In the genomic region with DNA sequence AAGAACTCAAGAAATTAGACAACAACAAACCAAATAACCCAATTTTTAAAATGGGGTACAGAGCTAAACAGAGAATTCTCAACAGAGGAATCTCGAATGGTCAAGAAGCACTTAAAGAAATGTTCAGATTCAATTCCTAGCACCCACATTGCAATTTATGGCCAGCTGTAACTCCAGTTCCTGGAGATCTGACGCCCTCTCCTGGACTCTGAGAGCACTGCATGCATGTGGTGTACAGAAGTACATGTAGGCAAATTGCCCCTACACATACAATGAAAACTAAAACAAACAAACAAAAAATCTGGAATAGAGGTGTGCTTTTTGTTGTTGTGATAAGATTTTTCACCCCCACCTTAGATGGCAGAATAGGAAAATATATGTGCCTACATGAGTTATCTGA, we compare ENCODE assay signal across 17 mouse cellular contexts.
DNase-seq lines count a peak whose midpoint lies in the region; ATAC-seq and TF ChIP-seq lines count a peak whose summit lies in the region.
"Had no signal": no experiment of that assay in that cellular context is flagged by ENCODE, and none has a peak within 500 bp of the region (broad histone marks: within the 10 kb centered on the region; RNA-seq: fewer than 3 reads in every experiment).

No protein-coding gene starts in this region.

- 70% methylated on average over 2 of the region's 2 CpGs for WGBS in intestine, postnatal 0 days
- 79% methylated on average over 2 of the region's 2 CpGs for WGBS in intestine, embryonic 16.5 days
- 72% methylated on average over 2 of the region's 2 CpGs for WGBS in lung, embryonic 14.5 days

- DNase-seq in lung, embryonic 14.5 days = no peak
- no peak for DNase-seq in lung, adult 18-20 months
- no peak for DNase-seq in brain, embryonic 14.5 days (ENCODE audit: low read depth)
- DNase-seq: cerebellum, adult 9-11 months; gastrocnemius, postnatal 14 days; lung, postnatal 10 days; right cerebral cortex, postnatal 14 days; thymus, postnatal 36 days had no signal

- no peaks in the 10 kb centered on the region for H3K36me3 ChIP-seq in intestine, postnatal 0 days (ENCODE audit: control insufficient read depth, insufficient read depth)
- no peaks in the 10 kb centered on the region for H3K36me3 ChIP-seq in intestine, embryonic 16.5 days (ENCODE audit: control insufficient read depth, insufficient read depth, low read length)
- H3K36me3 ChIP-seq in lung, embryonic 14.5 days (ENCODE audit: insufficient read depth) = no peaks in the 10 kb centered on the region
- no peaks in the 10 kb centered on the region for H3K36me3 ChIP-seq in E14TG2a.4 (ENCODE audit: insufficient read depth, low read length)
- H3K36me3 ChIP-seq: embryonic facial prominence, embryonic 13.5 days; limb, embryonic 13.5 days; neural tube, embryonic 13.5 days; stomach, embryonic 15.5 days had no signal

- no peak for TF ChIP-seq POLR2A in brain, embryonic 14.5 days (IDR thresholded peaks at IDR 0.05; ENCODE audit: borderline replicate concordance, extremely low read depth, insufficient read depth, insufficient read length, poor library complexity, severe bottlenecking)

- TF ChIP-seq CTCF in intestine, postnatal 0 days (IDR thresholded peaks at IDR 0.05; ENCODE audit: low read depth) = peak; percentile 40
- peak; percentile 24 for TF ChIP-seq CTCF in lung, embryonic 14.5 days (IDR thresholded peaks at IDR 0.05; ENCODE audit: low read depth)
- peak; percentile 58 for TF ChIP-seq CTCF in E14TG2a.4 (conservative IDR thresholded peaks at IDR 0.05; ENCODE audit: low read length)
- TF ChIP-seq CTCF in brain, embryonic 14.5 days (IDR thresholded peaks at IDR 0.05; ENCODE audit: borderline replicate concordance, extremely low read depth, insufficient read depth, insufficient read length) = peak; percentile 3; the same call in 1 of the 2 replicates

- H3K27me3 ChIP-seq in intestine, postnatal 0 days (replicated peaks; ENCODE audit: control insufficient read depth, insufficient read depth, low read length) = no peaks in the 10 kb centered on the region
- H3K27me3 ChIP-seq in intestine, embryonic 16.5 days (replicated peaks; ENCODE audit: control insufficient read depth, insufficient read depth, low read length) = no peaks in the 10 kb centered on the region
- H3K27me3 ChIP-seq in lung, embryonic 14.5 days (ENCODE audit: insufficient read depth, low read length) = no peaks in the 10 kb centered on the region
- H3K27me3 ChIP-seq in E14TG2a.4 (ENCODE audit: insufficient read depth, low read length) = no peaks in the 10 kb centered on the region
- H3K27me3 ChIP-seq: embryonic facial prominence, embryonic 13.5 days; limb, embryonic 13.5 days; neural tube, embryonic 13.5 days; stomach, embryonic 15.5 days had no signal

- no peak overlapping the region for H3K4me2 ChIP-seq in intestine, postnatal 0 days (replicated peaks; ENCODE audit: low read depth)
- no peak overlapping the region for H3K4me2 ChIP-seq in intestine, embryonic 16.5 days (ENCODE audit: low read depth, low read length)
- H3K4me2 ChIP-seq in lung, embryonic 14.5 days = no peak overlapping the region
- H3K4me2 ChIP-seq: embryonic facial prominence, embryonic 13.5 days; limb, embryonic 13.5 days; neural tube, embryonic 13.5 days; stomach, embryonic 15.5 days had no signal

- H3K9ac ChIP-seq in intestine, postnatal 0 days (ENCODE audit: low read depth, low read length) = no peak overlapping the region
- H3K9ac ChIP-seq in intestine, embryonic 16.5 days (ENCODE audit: low read depth, low read length) = no peak overlapping the region
- H3K9ac ChIP-seq in lung, embryonic 14.5 days = no peak overlapping the region
- H3K9ac ChIP-seq: embryonic facial prominence, embryonic 13.5 days; limb, embryonic 13.5 days; neural tube, embryonic 13.5 days; stomach, embryonic 15.5 days had no signal

- no peak overlapping the region for H3K4me3 ChIP-seq in intestine, postnatal 0 days (ENCODE audit: low read depth, low read length)
- no peak overlapping the region for H3K4me3 ChIP-seq in intestine, embryonic 16.5 days (ENCODE audit: low read length)
- H3K4me3 ChIP-seq in lung, embryonic 14.5 days (ENCODE audit: low read depth, low read length) = no peak overlapping the region
- H3K4me3 ChIP-seq in E14TG2a.4 (replicated peaks; ENCODE audit: low read length) = no peak overlapping the region
- H3K4me3 ChIP-seq: embryonic facial prominence, embryonic 13.5 days; limb, embryonic 13.5 days; neural tube, embryonic 13.5 days; stomach, embryonic 15.5 days had no signal

- no peaks in the 10 kb centered on the region for H3K4me1 ChIP-seq in intestine, postnatal 0 days (replicated peaks; ENCODE audit: control insufficient read depth, insufficient read depth, low read length)
- H3K4me1 ChIP-seq in intestine, embryonic 16.5 days (ENCODE audit: control insufficient read depth, insufficient read depth, low read length) = no peaks in the 10 kb centered on the region
- no peaks in the 10 kb centered on the region for H3K4me1 ChIP-seq in lung, embryonic 14.5 days (ENCODE audit: insufficient read depth)
- no peaks in the 10 kb centered on the region for H3K4me1 ChIP-seq in E14TG2a.4 (replicated peaks; ENCODE audit: low read depth, low read length)
- H3K4me1 ChIP-seq: neural tube, embryonic 13.5 days; stomach, embryonic 15.5 days had no signal

- H3K9me3 ChIP-seq in intestine, postnatal 0 days (ENCODE audit: control insufficient read depth) = no peaks in the 10 kb centered on the region
- no peaks in the 10 kb centered on the region for H3K9me3 ChIP-seq in intestine, embryonic 16.5 days (ENCODE audit: control insufficient read depth, low read length)
- H3K9me3 ChIP-seq in lung, embryonic 14.5 days (ENCODE audit: low read depth, low read length) = no peaks in the 10 kb centered on the region
- no peaks in the 10 kb centered on the region for H3K9me3 ChIP-seq in E14TG2a.4 (ENCODE audit: low read length)
- H3K9me3 ChIP-seq: embryonic facial prominence, embryonic 13.5 days; limb, embryonic 13.5 days; neural tube, embryonic 13.5 days; stomach, embryonic 15.5 days had no signal

- H3K27ac ChIP-seq in intestine, postnatal 0 days (ENCODE audit: low read depth, low read length) = no peak overlapping the region
- H3K27ac ChIP-seq in intestine, embryonic 16.5 days (ENCODE audit: low read length) = no peak overlapping the region
- no peak overlapping the region for H3K27ac ChIP-seq in lung, embryonic 14.5 days (ENCODE audit: low read depth)
- H3K27ac ChIP-seq: embryonic facial prominence, embryonic 13.5 days; kidney, postnatal 0 days; limb, embryonic 13.5 days; neural tube, embryonic 13.5 days; stomach, embryonic 15.5 days had no signal

- no peak for ATAC-seq in intestine, postnatal 0 days
- ATAC-seq in intestine, embryonic 16.5 days = no peak
- ATAC-seq in lung, embryonic 14.5 days (ENCODE audit: insufficient read depth) = no peak
- no peak for ATAC-seq in erythroid progenitor cell, adult 5-6 weeks (replicated peaks; ENCODE audit: low FRiP score, poor library complexity, severe bottlenecking)

Comparison
In these comparisons a context has a peak if more than half of its experiments do, and no peak if none do; other contexts are left out.
1. CTCF ChIP-seq: peak in every context shown above with its lines; median percentile 58 in E14TG2a.4; 40 in intestine, postnatal 0 days; 24 in lung, embryonic 14.5 days; 3 in brain, embryonic 14.5 days.